Mouse (Mus musculus): Measurements from ENCODE around the gene Ric8b. TPM values are rescaled to one million over a fixed set of nuclear protein-coding genes. Genes with fewer than 3 reads are reported as not detected.

Ric8b gene
- polyA plus RNA-seq, 1 experiment from 2014 or later, result 27.3 TPM

DNA sequence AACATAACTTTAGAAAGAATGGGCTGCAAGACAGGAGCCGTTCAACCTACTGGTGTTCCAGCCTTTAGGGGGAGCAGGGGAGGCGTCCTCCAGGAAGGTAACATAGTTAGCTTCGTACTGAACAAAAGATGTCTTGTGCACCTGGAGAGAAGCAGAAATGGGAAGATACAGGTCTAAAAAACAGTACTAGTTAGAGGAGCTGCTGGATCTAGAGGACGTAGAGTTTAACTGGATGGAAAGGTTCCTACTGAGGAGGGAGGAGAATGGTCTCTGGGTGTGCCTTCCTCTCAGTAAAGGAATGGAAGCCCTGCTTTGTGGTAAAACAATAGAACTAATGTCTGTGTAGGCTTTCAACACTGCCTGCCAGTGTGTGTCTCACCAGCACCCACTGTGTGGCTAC lies 70.2 kb downstream of the Ric8b start:
- no peak overlapping the region for H3K27ac ChIP-seq (ENCODE audit: low read depth, low read length)
- peaks cover 3% of the 10 kb centered on the region; the same call in 1 of the 2 replicates for H3K36me3 ChIP-seq (ENCODE audit: control insufficient read depth, insufficient read depth, low read length)
- H3K9ac ChIP-seq (ENCODE audit: low read length), result no peak overlapping the region
- peak; percentile 81 for DNase-seq (ENCODE audit: low spot score, missing footprints)
- H3K9me3 ChIP-seq (ENCODE audit: control insufficient read depth, low read length), result no peaks in the 10 kb centered on the region
- H3K27me3 ChIP-seq (ENCODE audit: control insufficient read depth, insufficient read depth, low read length), result no peaks in the 10 kb centered on the region
- H3K4me2 ChIP-seq, result no peak overlapping the region
- no peak overlapping the region for H3K4me3 ChIP-seq (ENCODE audit: low read depth, low read length)
- no peaks in the 10 kb centered on the region for H3K4me1 ChIP-seq (ENCODE audit: control insufficient read depth, insufficient read depth, low read length)
- WGBS, result 76% methylated on average over 4 of the region's 4 CpGs
- ATAC-seq (ENCODE audit: low FRiP score), result no peak

DNA sequence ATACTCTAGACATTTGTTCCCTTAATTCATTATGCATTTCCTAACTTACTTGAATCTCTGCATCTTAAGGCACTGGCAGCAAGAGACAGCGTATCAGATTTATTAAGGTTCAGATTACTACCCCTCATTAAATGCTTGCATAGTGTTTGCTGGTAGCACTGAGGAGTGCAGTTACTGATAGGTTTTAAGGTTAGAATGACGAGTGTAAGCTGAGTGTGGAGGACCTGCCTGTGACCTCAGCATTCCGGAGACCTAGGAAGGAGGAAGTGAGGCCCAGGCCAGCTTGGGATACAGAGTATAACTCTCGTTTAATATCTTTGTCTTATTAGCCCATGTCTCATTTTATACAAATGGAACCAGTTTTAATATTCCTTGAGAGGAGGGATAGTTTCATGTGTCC lies 71.2 kb downstream of the Ric8b start:
- no peak for ATAC-seq (ENCODE audit: low FRiP score)
- H3K36me3 ChIP-seq (ENCODE audit: control insufficient read depth, insufficient read depth, low read length), result no peaks in the 10 kb centered on the region
- H3K27ac ChIP-seq (ENCODE audit: low read depth, low read length), result no peak overlapping the region
- H3K4me1 ChIP-seq (ENCODE audit: control insufficient read depth, insufficient read depth, low read length), result no peaks in the 10 kb centered on the region
- no peaks in the 10 kb centered on the region for H3K27me3 ChIP-seq (ENCODE audit: control insufficient read depth, insufficient read depth, low read length)
- no peak overlapping the region for H3K4me2 ChIP-seq
- no peak overlapping the region for H3K9ac ChIP-seq (ENCODE audit: low read length)
- H3K4me3 ChIP-seq (ENCODE audit: low read depth, low read length), result no peak overlapping the region
- no peaks in the 10 kb centered on the region for H3K9me3 ChIP-seq (ENCODE audit: control insufficient read depth, low read length)
- 71% methylated on average over 4 of the region's 4 CpGs for WGBS
- DNase-seq (ENCODE audit: low spot score, missing footprints), result peak; percentile 33

DNA sequence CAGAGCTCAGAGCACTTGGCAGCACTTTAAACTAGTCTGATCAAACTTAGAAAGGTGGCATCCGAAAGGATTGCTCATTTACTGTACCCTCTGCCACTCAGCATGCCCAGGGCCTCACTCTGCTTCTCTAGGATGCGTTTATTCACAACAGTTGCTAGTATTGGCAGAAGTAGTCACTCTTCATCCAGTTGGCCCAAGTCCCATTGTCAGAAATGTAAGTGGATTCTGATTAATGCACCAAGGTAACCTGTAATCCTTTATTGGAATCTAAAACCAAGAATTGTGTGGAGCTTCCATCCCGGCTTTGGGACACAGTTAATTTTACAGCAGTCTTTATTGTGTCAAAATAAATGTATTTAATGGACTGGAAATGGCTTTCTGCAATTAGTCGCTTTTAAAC lies 76.9 kb downstream of the Ric8b start:
- H3K4me2 ChIP-seq, result no peak overlapping the region
- ATAC-seq (ENCODE audit: low FRiP score), result no peak
- peaks cover 13% of the 10 kb centered on the region; the same call in 1 of the 2 replicates for H3K4me1 ChIP-seq (ENCODE audit: control insufficient read depth, insufficient read depth, low read length)
- peak; percentile 78 for DNase-seq (ENCODE audit: low spot score, missing footprints)
- no peak overlapping the region for H3K9ac ChIP-seq (ENCODE audit: low read length)
- H3K4me3 ChIP-seq (ENCODE audit: low read depth, low read length), result no peak overlapping the region
- H3K36me3 ChIP-seq (ENCODE audit: control insufficient read depth, insufficient read depth, low read length), result no peaks in the 10 kb centered on the region; the same call in 1 of the 2 replicates
- no peak overlapping the region for H3K27ac ChIP-seq (ENCODE audit: low read depth, low read length)
- H3K27me3 ChIP-seq (ENCODE audit: control insufficient read depth, insufficient read depth, low read length), result no peaks in the 10 kb centered on the region
- no peaks in the 10 kb centered on the region for H3K9me3 ChIP-seq (ENCODE audit: control insufficient read depth, low read length)
- WGBS, result 66% methylated on average over 4 of the region's 4 CpGs

DNA sequence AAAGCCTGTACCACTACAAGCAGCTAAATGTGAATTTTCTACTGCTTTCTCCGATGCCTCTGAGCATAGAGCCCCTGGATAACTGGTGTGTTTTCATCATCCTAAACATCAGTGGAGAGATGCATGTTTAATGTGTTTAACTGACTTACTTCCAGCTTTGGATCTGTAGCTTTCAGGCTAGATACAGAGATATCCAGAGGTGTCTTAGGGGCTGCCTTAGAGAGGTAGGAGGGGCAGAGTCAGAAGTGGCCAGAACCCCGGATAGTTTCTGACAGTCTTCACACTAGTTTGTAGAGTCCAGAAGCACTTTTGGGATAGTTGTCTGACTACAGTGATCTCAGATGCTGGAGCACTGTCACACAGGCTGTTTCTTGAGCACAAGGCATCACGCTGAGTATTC lies 77.6 kb downstream of the Ric8b start:
- Histone ChIP-seq H3K4me2 (no peak overlapping the region), H3K36me3 (ENCODE audit: control insufficient read depth, insufficient read depth, low read length) (no peaks in the 10 kb centered on the region; the same call in 1 of the 2 replicates), H3K4me1 (ENCODE audit: control insufficient read depth, insufficient read depth, low read length) (peaks cover 13% of the 10 kb centered on the region; the same call in 1 of the 2 replicates), H3K27me3 (ENCODE audit: control insufficient read depth, insufficient read depth, low read length) (no peaks in the 10 kb centered on the region), H3K9ac (ENCODE audit: low read length) (no peak overlapping the region), H3K9me3 (ENCODE audit: control insufficient read depth, low read length) (no peaks in the 10 kb centered on the region), H3K27ac (ENCODE audit: low read depth, low read length) (no peak overlapping the region), H3K4me3 (ENCODE audit: low read depth, low read length) (no peak overlapping the region)
- 90% methylated on average over 3 of the region's 3 CpGs for WGBS
- ATAC-seq (ENCODE audit: low FRiP score) (no peak), DNase-seq (ENCODE audit: low spot score, missing footprints) (peak; percentile 61)

DNA sequence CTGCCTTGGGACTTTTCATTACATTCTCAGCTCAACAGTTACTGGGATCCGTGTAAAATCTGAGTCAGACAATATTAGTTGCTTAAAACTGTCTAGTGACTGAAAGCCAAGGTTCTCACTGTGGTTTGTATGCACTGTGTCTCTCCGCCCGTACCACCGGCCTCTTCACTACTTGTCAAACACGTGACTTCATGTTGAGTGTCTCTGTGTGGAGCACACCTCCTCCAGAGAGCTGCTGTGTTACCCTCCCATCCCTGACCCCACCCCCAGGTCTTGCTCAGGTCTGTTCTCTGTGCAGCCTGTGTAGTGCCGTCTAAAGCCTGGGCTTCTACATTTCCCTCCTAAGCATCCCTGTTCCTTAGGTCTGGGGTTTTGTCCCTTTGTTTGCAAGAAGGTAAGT lies 79.0 kb downstream of the Ric8b start:
- Histone ChIP-seq H3K4me3 (ENCODE audit: low read depth, low read length) (no peak overlapping the region), H3K9ac (ENCODE audit: low read length) (no peak overlapping the region), H3K27ac (ENCODE audit: low read depth, low read length) (no peak overlapping the region)

DNA sequence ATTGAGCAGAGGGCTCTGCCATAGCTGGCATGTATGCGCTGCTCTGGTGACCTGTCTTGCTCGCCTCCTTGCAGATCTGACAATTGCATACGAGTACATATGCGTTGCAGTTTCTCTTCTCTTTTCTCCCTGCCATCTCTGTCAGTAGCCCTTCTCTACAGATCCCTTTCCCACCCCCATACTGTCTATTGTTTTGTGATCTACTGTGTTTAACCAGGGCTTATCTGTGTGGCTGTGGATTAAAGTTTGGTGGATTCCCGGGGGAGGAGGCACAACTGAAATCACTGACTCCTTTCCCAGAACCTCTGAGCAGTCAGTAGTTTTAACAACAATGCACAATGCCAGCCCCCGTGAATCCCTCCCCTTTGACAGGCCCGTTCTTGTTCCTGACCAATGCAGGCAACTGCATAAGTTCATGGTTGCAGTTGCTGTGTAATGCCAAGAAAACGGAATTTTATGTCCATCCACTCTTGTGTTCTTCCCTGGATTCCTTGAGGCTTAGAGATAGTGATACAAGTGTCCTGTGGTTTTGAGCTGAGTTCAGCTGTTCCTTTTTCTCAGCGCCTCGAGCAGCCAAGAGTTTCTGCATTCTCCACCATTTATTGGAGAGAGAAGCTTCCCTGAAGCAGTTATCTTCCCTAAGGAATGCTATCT lies 80.3 kb downstream of the Ric8b start:
- WGBS, result 49% methylated on average over 10 of the region's 10 CpGs
- Histone ChIP-seq H3K36me3 (ENCODE audit: control insufficient read depth, insufficient read depth, low read length) (no peaks in the 10 kb centered on the region; the same call in 1 of the 2 replicates), H3K9ac (ENCODE audit: low read length) (no peak overlapping the region), H3K27me3 (ENCODE audit: control insufficient read depth, insufficient read depth, low read length) (no peaks in the 10 kb centered on the region), H3K4me3 (ENCODE audit: low read depth, low read length) (no peak overlapping the region), H3K27ac (ENCODE audit: low read depth, low read length) (no peak overlapping the region), H3K9me3 (ENCODE audit: control insufficient read depth, low read length) (no peaks in the 10 kb centered on the region), H3K4me2 (no peak overlapping the region), H3K4me1 (ENCODE audit: control insufficient read depth, insufficient read depth, low read length) (peaks cover 13% of the 10 kb centered on the region; the same call in 1 of the 2 replicates)
- DNase-seq (ENCODE audit: low spot score, missing footprints) (peak; percentile 80), ATAC-seq (ENCODE audit: low FRiP score) (no peak)

More for the DNA sequence above, 79.0 kb downstream of the Ric8b start:
- no peaks in the 10 kb centered on the region; the same call in 1 of the 2 replicates for H3K36me3 ChIP-seq (ENCODE audit: control insufficient read depth, insufficient read depth, low read length)
- ATAC-seq (ENCODE audit: low FRiP score) (no peak), DNase-seq (ENCODE audit: low spot score, missing footprints) (peak; percentile 35)
- 82% methylated on average over 6 of the region's 6 CpGs for WGBS
- no peak overlapping the region for H3K4me2 ChIP-seq
- no peaks in the 10 kb centered on the region for H3K9me3 ChIP-seq (ENCODE audit: control insufficient read depth, low read length)
- peaks cover 13% of the 10 kb centered on the region; the same call in 1 of the 2 replicates for H3K4me1 ChIP-seq (ENCODE audit: control insufficient read depth, insufficient read depth, low read length)
- no peaks in the 10 kb centered on the region for H3K27me3 ChIP-seq (ENCODE audit: control insufficient read depth, insufficient read depth, low read length)

DNA sequence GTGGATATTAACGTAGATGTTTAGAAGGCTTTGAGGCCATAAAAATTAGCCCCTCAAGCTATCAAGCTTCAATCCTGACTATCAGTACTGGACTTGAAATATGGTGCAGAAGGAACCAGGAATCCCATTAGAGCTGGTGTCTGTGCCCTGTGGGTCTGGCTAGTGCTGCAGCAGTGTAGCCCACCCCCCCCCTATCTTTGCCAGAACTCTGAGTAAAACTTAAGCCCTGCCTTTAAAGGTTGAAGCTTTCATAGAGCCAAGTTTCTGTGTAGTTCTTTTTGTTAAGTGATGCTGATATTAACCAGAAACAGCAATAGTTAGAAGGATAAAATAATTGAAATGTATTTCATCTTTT lies 80.8 kb downstream of the Ric8b start:
- 81% methylated on average over 1 of the region's 1 CpGs for WGBS
- no peak for ATAC-seq (ENCODE audit: low FRiP score)

DNA sequence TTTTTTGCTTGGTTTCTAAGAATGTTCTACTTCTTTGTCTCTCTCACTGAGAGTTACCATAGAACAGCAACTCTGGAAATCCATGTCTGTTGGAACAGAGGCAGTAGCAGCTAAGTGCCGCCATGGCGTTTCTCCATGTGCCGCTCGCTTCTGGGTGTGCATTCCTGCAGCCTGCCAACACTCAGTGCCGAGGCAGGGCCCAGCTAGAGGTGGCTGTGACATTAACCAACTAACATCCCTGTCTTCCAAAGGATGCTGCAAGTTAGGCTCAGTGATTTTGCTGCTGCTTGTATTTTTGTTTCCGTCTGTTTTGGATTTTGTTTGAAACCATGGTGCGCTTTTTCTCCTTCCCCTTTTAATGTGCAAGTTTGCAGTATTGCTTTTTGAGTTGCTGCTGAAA lies 84.5 kb downstream of the Ric8b start:
- ATAC-seq (ENCODE audit: low FRiP score), result no peak
- 90% methylated on average over 7 of the region's 7 CpGs for WGBS
- H3K4me3 ChIP-seq (ENCODE audit: low read depth, low read length), result no peak overlapping the region
- H3K9me3 ChIP-seq (ENCODE audit: control insufficient read depth, low read length), result no peaks in the 10 kb centered on the region
- H3K9ac ChIP-seq (ENCODE audit: low read length), result no peak overlapping the region
- no peaks in the 10 kb centered on the region for H3K36me3 ChIP-seq (ENCODE audit: control insufficient read depth, insufficient read depth, low read length)
- H3K4me2 ChIP-seq, result no peak overlapping the region
- DNase-seq (ENCODE audit: low spot score, missing footprints), result peak; percentile 54
- no peak overlapping the region for H3K27ac ChIP-seq (ENCODE audit: low read depth, low read length)
- H3K4me1 ChIP-seq (ENCODE audit: control insufficient read depth, insufficient read depth, low read length), result peaks cover 12% of the 10 kb centered on the region; the same call in 1 of the 2 replicates
- no peaks in the 10 kb centered on the region for H3K27me3 ChIP-seq (ENCODE audit: control insufficient read depth, insufficient read depth, low read length)

More for the DNA sequence above, 80.8 kb downstream of the Ric8b start:
- Histone ChIP-seq H3K27me3 (ENCODE audit: control insufficient read depth, insufficient read depth, low read length) (no peaks in the 10 kb centered on the region), H3K4me3 (ENCODE audit: low read depth, low read length) (no peak overlapping the region), H3K9ac (ENCODE audit: low read length) (no peak overlapping the region), H3K4me1 (ENCODE audit: control insufficient read depth, insufficient read depth, low read length) (peaks cover 13% of the 10 kb centered on the region; the same call in 1 of the 2 replicates), H3K9me3 (ENCODE audit: control insufficient read depth, low read length) (no peaks in the 10 kb centered on the region), H3K36me3 (ENCODE audit: control insufficient read depth, insufficient read depth, low read length) (no peaks in the 10 kb centered on the region; the same call in 1 of the 2 replicates), H3K27ac (ENCODE audit: low read depth, low read length) (no peak overlapping the region), H3K4me2 (no peak overlapping the region)
- DNase-seq (ENCODE audit: low spot score, missing footprints), result peak; percentile 78

DNA sequence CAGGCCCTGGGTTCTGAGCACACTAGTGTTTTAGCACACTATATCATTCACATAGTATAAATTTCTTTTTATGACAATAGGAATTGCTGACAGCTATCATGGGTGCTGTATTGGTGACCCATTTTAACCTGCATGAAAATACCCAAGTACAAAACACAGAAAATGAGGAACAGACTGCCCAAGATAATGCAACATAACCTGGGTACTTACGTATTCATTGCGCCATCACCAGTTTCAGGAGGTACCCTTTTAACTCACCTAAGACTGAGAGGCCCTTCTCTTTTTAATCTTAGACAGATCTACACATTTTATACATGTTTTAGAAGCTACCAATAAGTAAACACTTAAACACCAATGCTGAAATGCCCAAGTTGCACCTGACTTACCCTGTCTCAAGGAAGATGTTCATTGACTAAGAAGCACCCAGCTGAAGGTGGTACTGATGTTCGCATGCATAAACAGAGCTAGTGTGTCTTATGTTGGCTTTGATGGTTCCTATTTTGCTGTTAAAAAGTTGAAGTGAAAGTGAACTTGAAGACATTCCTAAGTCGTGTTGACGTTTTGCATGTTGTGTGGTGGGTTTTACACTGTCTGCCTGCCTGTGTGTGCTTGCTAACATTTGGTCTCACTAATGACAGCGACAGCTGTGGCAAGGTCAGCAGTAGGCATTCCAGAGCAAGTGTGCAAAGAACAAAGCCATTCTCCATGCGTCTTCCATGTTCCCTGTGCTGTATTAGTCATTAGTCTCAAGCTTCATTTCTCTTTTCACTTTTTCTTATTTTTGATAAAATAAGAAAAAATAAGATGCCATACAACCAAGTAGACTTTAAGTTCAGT lies 86.0 kb downstream of the Ric8b start:
- Histone ChIP-seq H3K4me1 (ENCODE audit: control insufficient read depth, insufficient read depth, low read length) (no peaks in the 10 kb centered on the region), H3K27me3 (ENCODE audit: control insufficient read depth, insufficient read depth, low read length) (no peaks in the 10 kb centered on the region), H3K9ac (ENCODE audit: low read length) (no peak overlapping the region), H3K4me2 (no peak overlapping the region), H3K4me3 (ENCODE audit: low read depth, low read length) (no peak overlapping the region), H3K36me3 (ENCODE audit: control insufficient read depth, insufficient read depth, low read length) (no peaks in the 10 kb centered on the region), H3K9me3 (ENCODE audit: control insufficient read depth, low read length) (no peaks in the 10 kb centered on the region), H3K27ac (ENCODE audit: low read depth, low read length) (no peak overlapping the region)
- DNase-seq (ENCODE audit: low spot score, missing footprints), result peak; percentile 33
- WGBS, result 92% methylated on average over 7 of the region's 7 CpGs
- ATAC-seq (ENCODE audit: low FRiP score), result no peak
